Mouse (Mus musculus) bone marrow macrophage, adult 2 months (primary cell): Measurements from ENCODE around the gene Chrm3.

Source experiments
- CTCF ChIP-seq: IDR thresholded peaks from 2 replicates; pipeline ENCODE4 v1.5.1; 2012; ENCODE audit warnings: low read depth, mild to moderate bottlenecking, low read length, moderate library complexity
- POLR2A ChIP-seq: IDR thresholded peaks from 2 replicates; pipeline ENCODE4 v1.6.1; 2012; ENCODE audit warnings: mild to moderate bottlenecking, low read depth, low read length, borderline replicate concordance

DNA sequence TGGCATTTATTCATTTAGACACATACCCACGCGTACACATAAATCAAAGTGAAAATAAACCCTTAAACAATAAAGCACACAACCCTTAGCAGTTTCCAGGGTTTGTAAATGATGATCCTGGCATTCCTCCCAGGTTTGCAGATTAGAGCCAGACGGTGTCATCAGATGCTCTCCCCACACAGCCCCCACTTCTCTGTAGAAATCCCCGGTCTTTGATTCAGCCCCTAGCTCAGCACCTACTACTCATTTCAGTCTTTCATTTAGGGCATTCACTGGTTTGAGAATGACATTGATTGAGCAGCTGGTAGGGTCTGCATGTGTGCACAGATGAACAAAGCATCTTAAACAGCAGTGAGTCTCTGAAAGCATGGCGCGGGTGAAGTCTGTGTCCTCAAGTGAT lies 274.3 kb downstream of the Chrm3 start:
- TF ChIP-seq CTCF (no peak), POLR2A (no peak)
